Mouse (Mus musculus): ENCODE data around the gene Wdr6. TPM values are rescaled to one million over a fixed set of nuclear protein-coding genes. Genes with fewer than 3 reads are reported as not detected.

The Wdr6 gene
- polyA plus RNA-seq (2012; rRNA removed) = 138 and 143 TPM in 2 replicates

DNA sequence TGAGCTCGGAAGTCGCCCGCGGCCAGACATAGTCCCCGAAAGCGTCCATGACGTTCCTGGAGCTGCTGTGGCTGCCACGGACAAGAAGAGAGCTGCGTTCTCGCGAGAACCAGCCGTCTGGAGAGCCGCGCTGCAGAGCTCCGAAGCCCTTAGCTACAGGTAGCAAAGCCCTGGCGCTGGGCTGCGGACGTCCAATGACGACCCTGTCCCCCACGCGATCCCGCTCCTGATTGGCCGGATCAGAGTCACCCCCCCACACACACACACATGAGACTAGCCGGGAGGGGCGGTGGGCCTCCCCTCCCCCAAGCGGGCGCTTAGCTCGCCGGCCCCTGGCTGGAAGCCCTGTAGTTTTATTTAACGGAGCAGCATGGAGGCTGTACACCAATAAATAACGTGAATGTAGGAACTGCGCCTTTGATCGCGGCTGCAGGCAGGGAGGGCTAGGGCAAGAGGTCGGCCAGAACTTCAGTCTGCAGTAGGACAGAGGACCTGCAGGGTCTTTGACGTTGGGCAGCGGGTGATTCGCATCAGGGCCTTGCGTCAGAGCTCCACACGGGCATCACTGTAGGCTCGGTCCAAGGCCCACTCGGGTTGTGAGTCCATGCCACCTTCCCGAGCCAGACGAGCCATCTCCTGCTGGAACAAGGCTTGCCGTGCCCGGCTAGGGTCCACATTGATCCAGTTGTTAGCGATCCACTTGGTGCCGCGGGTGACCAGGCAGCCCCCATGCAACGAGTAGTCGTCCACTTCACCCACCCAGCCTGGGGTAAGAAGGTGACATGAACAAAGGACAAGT lies at the start of gene Wdr6:
Gene Wdr6 (minus strand): TSS at position 195 of the 799 bp plus-strand sequence.

DNA sequence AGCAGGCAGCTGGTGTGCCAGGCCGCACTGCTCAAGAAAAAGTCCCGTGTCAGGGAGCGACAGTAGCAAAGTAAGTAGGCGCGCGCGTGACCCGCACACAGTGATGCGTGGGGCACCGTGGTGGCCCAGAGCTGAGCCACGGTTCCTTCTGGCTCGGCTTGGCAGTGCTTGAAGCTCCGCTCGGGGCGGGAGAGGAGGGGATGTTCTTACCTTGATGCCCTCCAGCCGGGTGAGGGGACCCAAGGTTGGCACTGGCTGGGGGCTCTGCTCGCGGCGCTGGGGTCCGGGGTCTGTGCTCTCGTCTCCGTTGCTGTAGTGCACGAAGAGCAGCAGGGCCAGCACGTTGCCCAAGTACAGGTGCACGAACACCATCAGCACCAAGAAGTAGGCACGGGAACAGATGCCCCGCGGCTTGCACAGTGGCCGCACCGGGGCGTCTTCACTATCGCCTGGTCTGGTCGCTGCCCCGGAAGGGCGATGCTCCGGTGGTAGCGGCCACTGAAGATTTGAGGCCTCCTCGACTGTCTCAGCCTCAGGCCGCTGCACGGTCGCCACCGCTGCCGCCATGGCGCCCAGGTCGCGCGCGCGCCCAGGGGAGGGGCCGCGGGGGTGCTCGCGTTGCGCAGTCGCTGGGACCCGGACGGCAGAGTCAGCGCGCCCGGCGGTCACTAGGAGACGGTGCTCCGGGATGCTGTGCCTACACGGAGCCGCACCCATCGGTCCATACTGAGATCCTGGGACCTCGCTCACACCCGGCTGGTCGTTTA lies 18.6 kb upstream of the Wdr6 start, which contains the start of gene P4htm:
Gene P4htm (minus strand): TSS at position 670 of the 767 bp plus-strand sequence.

DNA sequence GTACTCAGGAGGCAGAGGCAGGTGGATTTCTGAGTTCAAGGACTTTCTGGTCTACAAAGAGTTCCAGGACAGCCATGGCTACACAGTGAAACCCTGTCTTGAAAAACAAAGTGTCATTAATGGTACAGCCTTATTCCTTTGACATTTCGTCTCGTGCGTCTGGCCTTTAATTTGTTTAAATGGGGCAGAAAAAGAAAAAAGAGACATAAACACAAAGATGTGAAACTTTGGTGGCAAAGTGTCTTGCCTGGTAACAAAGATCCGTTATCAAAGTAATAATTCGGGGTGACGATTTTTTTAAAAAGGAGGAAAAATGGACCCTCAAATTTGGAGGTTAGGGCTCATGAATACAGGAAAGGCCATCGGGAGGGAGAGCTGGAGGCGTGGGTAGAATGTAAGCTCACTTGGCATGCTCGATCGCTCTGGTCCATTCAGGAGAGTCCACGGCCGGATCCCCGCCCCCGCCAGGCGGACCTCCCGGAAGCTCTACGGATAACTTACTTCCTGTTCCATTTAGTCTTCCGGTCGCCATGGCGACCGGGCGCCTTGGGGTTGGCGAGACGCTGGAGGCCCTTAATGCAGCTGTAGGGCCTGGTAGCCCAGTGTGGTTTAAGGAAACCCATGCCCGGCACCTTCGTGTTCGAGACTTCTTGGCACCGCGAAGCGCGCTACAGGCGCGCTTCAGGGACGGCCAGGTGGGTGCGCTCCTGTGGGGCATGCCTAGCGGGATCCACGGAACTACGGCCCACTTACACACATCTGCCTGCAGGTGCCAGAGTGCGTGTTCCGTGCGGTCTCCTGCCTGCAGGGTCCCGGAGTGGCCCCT lies 8.9 kb downstream of the Wdr6 start, which contains the start of gene Dalrd3:
Gene Dalrd3 (plus strand): TSS at position 506 of the 826 bp plus-strand sequence.

DNA sequence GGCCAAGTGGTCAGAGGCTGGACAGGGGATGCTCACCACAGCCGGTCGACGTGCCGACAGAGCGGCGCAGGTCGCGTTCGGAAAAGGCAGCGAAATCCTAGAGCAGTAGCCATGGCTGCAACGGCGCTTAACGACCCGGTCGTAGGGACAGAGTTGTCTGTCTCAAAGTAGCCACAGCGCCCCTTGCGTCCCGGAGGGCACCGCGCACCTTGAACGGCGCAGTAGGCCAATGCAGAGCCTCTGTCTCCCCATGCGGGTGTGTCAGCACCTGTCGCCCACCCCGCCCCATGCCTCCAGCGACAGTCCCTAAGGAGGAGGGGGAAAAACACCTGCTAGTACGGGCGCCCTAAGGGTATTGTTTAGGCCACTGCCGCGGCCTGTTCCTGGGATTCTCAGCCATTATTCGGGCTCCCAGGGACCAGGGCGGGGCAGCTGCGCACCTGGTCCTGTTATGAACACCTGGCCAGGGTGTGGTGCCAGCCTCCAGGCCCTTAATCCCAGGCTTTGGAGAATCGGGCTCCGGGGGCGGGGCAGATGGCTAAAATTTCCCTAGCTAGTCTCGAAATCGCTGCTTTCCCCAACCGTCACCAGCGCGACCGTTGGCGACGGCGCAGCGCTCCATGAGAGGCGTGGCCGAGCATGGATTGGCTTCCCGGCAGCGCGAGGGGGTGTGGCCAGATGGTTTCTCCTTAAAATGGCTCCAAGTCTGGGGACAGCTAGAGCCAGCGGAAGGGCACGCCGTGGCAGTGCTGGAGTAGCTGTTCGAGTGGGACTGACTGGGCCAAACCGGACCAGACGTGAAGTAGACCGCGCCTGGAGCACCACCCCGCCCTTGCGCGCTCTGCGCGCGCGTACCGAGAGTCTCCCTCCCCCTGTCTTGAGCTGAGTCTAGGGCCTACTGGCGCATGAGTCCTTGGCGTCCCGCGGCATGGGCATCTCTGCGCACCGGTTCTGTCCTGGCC lies 11.4 kb downstream of the Wdr6 start, which contains the start of gene Ndufaf3:
Gene Ndufaf3 (minus strand): TSS at position 620 of the 962 bp plus-strand sequence.

DNA sequence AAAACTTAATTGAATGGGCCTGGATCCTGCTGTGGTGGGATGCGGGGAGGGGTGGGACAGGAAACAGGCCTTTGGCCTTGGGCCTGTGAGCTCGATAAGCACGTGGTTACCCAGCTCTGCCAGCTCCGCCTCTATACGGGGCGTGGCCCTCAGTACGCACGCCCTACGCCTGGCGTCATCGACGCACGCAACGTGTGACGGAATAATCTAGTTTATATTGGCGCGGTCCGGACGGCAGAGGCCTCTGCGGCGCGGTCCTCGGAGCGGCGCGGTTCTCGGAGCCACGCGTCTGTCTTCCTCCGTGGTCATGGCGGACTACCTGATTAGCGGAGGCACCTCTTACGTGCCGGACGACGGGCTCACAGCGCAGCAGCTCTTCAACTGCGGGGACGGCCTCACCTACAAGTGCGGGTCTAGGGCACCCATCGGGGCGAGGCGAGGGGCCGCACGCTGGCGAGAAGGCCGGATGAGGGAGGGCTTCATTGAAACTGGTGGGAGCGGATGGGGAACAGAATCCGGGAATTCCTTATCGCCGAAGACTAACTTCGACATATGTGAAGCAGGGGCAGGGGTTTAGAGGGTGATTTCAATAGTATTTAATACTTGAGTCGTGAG lies 18.2 kb downstream of the Wdr6 start, which contains the start of gene Impdh2:
Gene Impdh2 (plus strand): TSS at position 60 of the 615 bp plus-strand sequence.

Other genes starting within 250 kb of the Wdr6 start
- gene Gpx1, start 239.8 kb downstream of the Wdr6 start, polyA plus RNA-seq (2012; rRNA removed) = 1,075 and 1,331 TPM in 2 replicates
- gene Usp4, start 230.9 kb downstream of the Wdr6 start, polyA plus RNA-seq (2012; rRNA removed) = 57.3 and 69.2 TPM in 2 replicates
- gene 1700102P08Rik, start 185.9 kb downstream of the Wdr6 start, polyA plus RNA-seq (2012; rRNA removed) = 0.59 and 0.73 TPM in 2 replicates
- 0.05 and 0.08 TPM in 2 replicates for gene Ccdc36, start 150.3 kb downstream of the Wdr6 start, polyA plus RNA-seq (2012; rRNA removed)
- not detected in 2 replicates for gene BC048562, start 142.3 kb downstream of the Wdr6 start, polyA plus RNA-seq (2012; rRNA removed)
- 33.6 and 34.2 TPM in 2 replicates for gene Ccdc71, start 118.2 kb downstream of the Wdr6 start, polyA plus RNA-seq (2012; rRNA removed)
- gene Klhdc8b, start 117.2 kb downstream of the Wdr6 start, polyA plus RNA-seq (2012; rRNA removed) = 92.6 and 96.4 TPM in 2 replicates
- 288 and 298 TPM in 2 replicates for gene Lamb2, start 99.0 kb downstream of the Wdr6 start, polyA plus RNA-seq (2012; rRNA removed)
- 218 and 280 TPM in 2 replicates for gene Usp19, start 88.1 kb downstream of the Wdr6 start, polyA plus RNA-seq (2012; rRNA removed)
- gene Qars, start 71.0 kb downstream of the Wdr6 start, polyA plus RNA-seq (2012; rRNA removed) = 293 and 360 TPM in 2 replicates
- gene Qrich1, start 61.9 kb downstream of the Wdr6 start, polyA plus RNA-seq (2012; rRNA removed) = 143 and 200 TPM in 2 replicates
- gene Impdh2, start 18.5 kb downstream of the Wdr6 start, polyA plus RNA-seq (2012; rRNA removed) = 174 and 241 TPM in 2 replicates
- gene Ndufaf3, start 11.3 kb downstream of the Wdr6 start, polyA plus RNA-seq (2012; rRNA removed) = 38.7 and 43.7 TPM in 2 replicates
- gene Dalrd3, start 8.9 kb downstream of the Wdr6 start, polyA plus RNA-seq (2012; rRNA removed) = 275 and 288 TPM in 2 replicates
- 26.4 and 28.4 TPM in 2 replicates for gene P4htm, start 18.9 kb upstream of the Wdr6 start, polyA plus RNA-seq (2012; rRNA removed)
- gene Arih2, start 70.6 kb upstream of the Wdr6 start, polyA plus RNA-seq (2012; rRNA removed) = 31.7 and 31.8 TPM in 2 replicates
- 19.7 and 26.4 TPM in 2 replicates for gene Slc25a20, start 83.3 kb upstream of the Wdr6 start, polyA plus RNA-seq (2012; rRNA removed)
- gene Prkar2a, start 110.6 kb upstream of the Wdr6 start, polyA plus RNA-seq (2012; rRNA removed) = 19.8 and 24.9 TPM in 2 replicates
- gene Ip6k2, start 205.1 kb upstream of the Wdr6 start, polyA plus RNA-seq (2012; rRNA removed) = 128 and 140 TPM in 2 replicates
- 45.7 and 67.4 TPM in 2 replicates for gene Nckipsd, start 229.6 kb upstream of the Wdr6 start, polyA plus RNA-seq (2012; rRNA removed)
- 0.10 and 0.60 TPM in 2 replicates for gene Celsr3, start 247.6 kb upstream of the Wdr6 start, polyA plus RNA-seq (2012; rRNA removed)